Mouse (Mus musculus): ENCODE data around the gene Deaf1. TPM values are rescaled to one million over a fixed set of nuclear protein-coding genes. Genes with fewer than 3 reads are reported as not detected.

The Deaf1 gene
- total and polyA plus RNA-seq, 3 experiments = 3.5 to 31.6 (median 10.0) TPM

DNA sequence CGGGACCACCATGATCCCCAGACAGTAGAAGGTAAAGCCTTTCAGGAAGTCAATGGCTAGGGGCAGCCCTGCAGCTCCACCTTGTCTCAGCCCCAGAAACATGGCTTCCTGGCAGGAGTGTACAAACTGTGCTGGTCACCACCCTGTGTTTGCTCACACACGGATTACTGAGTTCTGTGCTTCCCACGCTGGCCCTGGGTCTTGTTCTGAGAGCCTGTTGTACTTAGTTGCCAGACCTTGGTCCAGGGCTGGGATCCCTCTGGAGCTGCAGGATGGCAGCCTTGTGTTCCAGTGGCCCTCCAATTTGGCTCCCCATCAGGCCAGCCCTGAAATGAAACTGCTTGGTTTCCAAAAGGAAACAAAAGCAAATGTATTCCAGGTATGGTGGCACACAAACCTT, 8.8 kb upstream of the Deaf1 start:
- no peak overlapping the region for H3K4me3 ChIP-seq (replicated peaks in 1 of 3; ENCODE audit: low read depth in 2 of 3, low read length in 2 of 3, poor library complexity in 1 of 3)
- peaks cover 0 to 4% of the 10 kb centered on the region in 2 experiments; a peak in 1 of 4 replicates for H3K4me1 ChIP-seq (ENCODE audit: control insufficient read depth in 1 of 2, insufficient read depth in 2 of 2)
- peaks cover 5 to 39% of the 10 kb centered on the region in 2 experiments for H3K36me3 ChIP-seq (replicated peaks in 1 of 2; ENCODE audit: control insufficient read depth in 1 of 2, insufficient read depth in 1 of 2, low read length in 1 of 2)
- no peak overlapping the region for H3K4me2 ChIP-seq (ENCODE audit: insufficient read depth, low read depth, poor library complexity, severe bottlenecking)
- DNase-seq (ENCODE audit: extremely low read depth) = no peak
- in situ Hi-C loops (cut with MboI; ENCODE audit: low pct_ligation_motif_present, low pct_unique_long_range_greater_than_20kb, low sequenced_read_pairs) (no loop called here), dilution Hi-C loops (cut with MboI; ENCODE audit: extremely low pct_ligation_motif_present, extremely low pct_unique_long_range_greater_than_20kb, low sequenced_read_pairs) (no loop called here)
- no peaks in the 10 kb centered on the region for H3K79me2 ChIP-seq (replicated peaks; ENCODE audit: control insufficient read depth, extremely low read depth, insufficient read depth, poor library complexity, severe bottlenecking)
- TF ChIP-seq TBP (conservative IDR thresholded peaks at IDR 0.05; ENCODE audit: low read depth, low read length) (no peak), MAZ (IDR thresholded peaks at IDR 0.05; ENCODE audit: low read depth, low read length) (no peak), MAFK (IDR thresholded peaks at IDR 0.05; ENCODE audit: insufficient replicate concordance, low read length) (no peak), NRF1 (IDR thresholded peaks at IDR 0.05; ENCODE audit: low read depth, low read length) (no peak), GABPA (IDR thresholded peaks at IDR 0.05; ENCODE audit: insufficient replicate concordance, low read depth, low read length) (no peak), E2F4 (IDR thresholded peaks at IDR 0.05; ENCODE audit: insufficient replicate concordance, low read depth, low read length) (no peak), USF1 (IDR thresholded peaks at IDR 0.05; ENCODE audit: low read depth, low read length) (no peak), POLR2A (IDR thresholded peaks at IDR 0.05; ENCODE audit: low read depth, low read length) (no peak), BHLHE40 (IDR thresholded peaks at IDR 0.05; ENCODE audit: low read depth, low read length) (no peak)
- no peaks in the 10 kb centered on the region for H3K9me3 ChIP-seq (replicated peaks; ENCODE audit: low read length)
- H3K27ac ChIP-seq (ENCODE audit: insufficient read depth, low read depth) = no peak overlapping the region
- H3K27me3 ChIP-seq (replicated peaks) = no peaks in the 10 kb centered on the region
- no peak overlapping the region for H3K9ac ChIP-seq (ENCODE audit: insufficient read depth, low read depth)

GRCm38 (mm10) chr7:141335682-141336081, 8.2 kb upstream of the Deaf1 start:
- Histone ChIP-seq H3K9me3 (replicated peaks; ENCODE audit: low read length) (no peaks in the 10 kb centered on the region), H3K36me3 (replicated peaks in 1 of 2; ENCODE audit: control insufficient read depth in 1 of 2, insufficient read depth in 1 of 2, low read length in 1 of 2) (peaks cover 5 to 39% of the 10 kb centered on the region in 2 experiments), H3K27ac (ENCODE audit: insufficient read depth, low read depth) (no peak overlapping the region), H3K27me3 (replicated peaks) (no peaks in the 10 kb centered on the region), H3K9ac (ENCODE audit: insufficient read depth, low read depth) (no peak overlapping the region), H3K4me1 (ENCODE audit: control insufficient read depth in 1 of 2, insufficient read depth in 2 of 2) (peaks cover 0 to 4% of the 10 kb centered on the region in 2 experiments; a peak in 1 of 4 replicates), H3K4me2 (ENCODE audit: insufficient read depth, low read depth, poor library complexity, severe bottlenecking) (no peak overlapping the region), H3K4me3 (replicated peaks in 1 of 3; ENCODE audit: low read depth in 2 of 3, low read length in 2 of 3, poor library complexity in 1 of 3) (no peak overlapping the region), H3K79me2 (replicated peaks; ENCODE audit: control insufficient read depth, extremely low read depth, insufficient read depth, poor library complexity, severe bottlenecking) (no peaks in the 10 kb centered on the region)
- no peak for DNase-seq (ENCODE audit: extremely low read depth)
- in situ Hi-C loops (cut with MboI; ENCODE audit: low pct_ligation_motif_present, low pct_unique_long_range_greater_than_20kb, low sequenced_read_pairs) = no loop called here
- dilution Hi-C loops (cut with MboI; ENCODE audit: extremely low pct_ligation_motif_present, extremely low pct_unique_long_range_greater_than_20kb, low sequenced_read_pairs) = no loop called here
- no peak for TF ChIP-seq MEF2A (IDR thresholded peaks at IDR 0.05; ENCODE audit: borderline replicate concordance, low read depth, low read length)
- no peak for TF ChIP-seq CHD2 (IDR thresholded peaks at IDR 0.05; ENCODE audit: low read length)
- TF ChIP-seq RAD21 (IDR thresholded peaks at IDR 0.05; ENCODE audit: low read depth, low read length) = no peak
- TF ChIP-seq HCFC1 (IDR thresholded peaks at IDR 0.05; ENCODE audit: low read depth, low read length) = no peak
- TF ChIP-seq POLR2A (IDR thresholded peaks at IDR 0.05; ENCODE audit: low read depth, low read length) = no peak
- TF ChIP-seq JUN (IDR thresholded peaks at IDR 0.05; ENCODE audit: insufficient read depth, low read depth, low read length) = no peak
- TF ChIP-seq SMC3 (IDR thresholded peaks at IDR 0.05; ENCODE audit: low read depth, low read length) = no peak
- no peak for TF ChIP-seq CTCF (conservative IDR thresholded peaks at IDR 0.05 in 1 of 2, IDR thresholded peaks at IDR 0.05 in 1 of 2; ENCODE audit: low read depth in 2 of 2, low read length in 2 of 2)
- no peak for TF ChIP-seq ZKSCAN1 (IDR thresholded peaks at IDR 0.05; ENCODE audit: borderline replicate concordance, low read depth, low read length)
- no peak for TF ChIP-seq ELF1 (IDR thresholded peaks at IDR 0.05; ENCODE audit: low read depth, low read length)
- TF ChIP-seq ETS1 (conservative IDR thresholded peaks at IDR 0.05; ENCODE audit: low read depth, low read length) = no peak
- TF ChIP-seq CHD1 (IDR thresholded peaks at IDR 0.05; ENCODE audit: low read depth, low read length) = no peak
- TF ChIP-seq USF2 (conservative IDR thresholded peaks at IDR 0.05; ENCODE audit: low read depth, low read length) = no peak
- no peak for TF ChIP-seq NELFE (IDR thresholded peaks at IDR 0.05; ENCODE audit: low read depth, low read length)
- no peak for TF ChIP-seq SIN3A (IDR thresholded peaks at IDR 0.05; ENCODE audit: low read length)
- TF ChIP-seq MXI1 (IDR thresholded peaks at IDR 0.05; ENCODE audit: low read depth, low read length) = no peak
- no peak for TF ChIP-seq RCOR1 (conservative IDR thresholded peaks at IDR 0.05; ENCODE audit: low read depth, low read length)
- TF ChIP-seq TCF12 (IDR thresholded peaks at IDR 0.05; ENCODE audit: low read depth, low read length) = no peak

Measured in CH12.LX (cell line).